Mouse (Mus musculus) olfactory bulb, adult 2 months (tissue): ENCODE data around the gene Mfng.

Experiments
- CTCF ChIP-seq: fragments of 200-500 bp; IDR thresholded peaks from 2 replicates; pipeline ENCODE4 v1.5.1; 2012; ENCODE audit warnings: low read depth, mild to moderate bottlenecking, low read length, moderate library complexity; ENCODE audit not compliant: insufficient read depth
- POLR2A ChIP-seq: fragments of 200-500 bp; IDR thresholded peaks from 2 replicates; pipeline ENCODE4 v1.6.1; 2012; ENCODE audit warnings: mild to moderate bottlenecking, low read depth, low read length, moderate library complexity; ENCODE audit not compliant: insufficient read depth

DNA sequence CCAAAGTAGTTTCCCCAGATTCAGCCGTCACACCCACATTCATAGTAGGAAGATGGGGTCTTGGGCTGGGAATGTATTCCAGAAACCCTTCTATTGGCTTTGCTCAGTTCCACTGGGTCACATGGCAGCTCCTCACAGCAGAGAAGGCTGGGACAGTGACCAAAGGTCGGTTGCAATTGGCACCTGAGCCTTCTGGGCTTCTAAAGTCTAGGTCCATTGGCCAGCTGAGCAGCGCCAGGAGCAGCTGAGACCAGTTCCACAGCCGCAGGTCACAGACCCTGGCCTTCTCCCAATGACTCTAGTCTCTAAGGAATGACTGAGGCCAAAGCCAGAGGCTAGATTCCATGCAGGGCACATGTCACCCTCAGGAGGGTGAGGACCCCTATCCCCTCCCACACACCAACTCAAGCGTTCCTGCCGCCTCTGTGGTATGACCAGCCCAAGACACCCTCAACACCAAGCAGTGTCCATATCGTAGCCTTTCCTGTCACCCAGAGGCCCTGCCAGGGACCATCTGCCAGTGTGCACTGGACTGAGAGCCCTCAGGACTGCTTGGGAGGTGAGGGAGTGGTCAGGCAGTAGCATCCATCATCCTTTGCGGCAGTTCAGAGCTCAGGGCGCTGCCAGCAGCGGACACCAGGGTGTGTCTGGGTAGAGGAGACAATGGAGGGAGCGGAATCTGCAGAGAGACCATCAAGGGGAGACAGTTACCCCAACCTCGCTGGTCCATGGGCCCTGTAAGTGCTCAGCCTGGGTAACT, 17.1 kb downstream of the Mfng start:
- TF ChIP-seq POLR2A (no peak), CTCF (no peak)
